Mouse (Mus musculus) kidney, embryonic 14.5 days (tissue): ENCODE results near the gene Kcnab1. TPM values are rescaled to one million over a fixed set of nuclear protein-coding genes. Genes with fewer than 3 reads are reported as not detected.
A peak's percentile ranks its signal among the peaks of the same experiment; 100 is the strongest.

Source experiments
- ATAC-seq: fragments of 200-750 bp; cut with Nextera tagmentation; 2 replicates; pipeline ENCODE4 v1.8.0; 2017; ENCODE audit warnings: moderate number of reproducible peaks, mild to moderate bottlenecking, moderate TSS enrichment, moderate library complexity; ENCODE audit not compliant: low FRiP score, low TSS enrichment
- H3K27ac ChIP-seq: fragments of 300-500 bp; sonication (generic); 2 replicates; pipeline ENCODE4 v1.5.1; 2014; ENCODE audit warnings: low read depth, mild to moderate bottlenecking, low read length, moderate library complexity, mixed read lengths
- H3K27me3 ChIP-seq: fragments of 300-500 bp; sonication (generic); 2 replicates; pipeline ENCODE4 v1.6.1; 2014; ENCODE audit warnings: mild to moderate bottlenecking, low read length; ENCODE audit not compliant: control insufficient read depth, insufficient read depth
- H3K36me3 ChIP-seq: fragments of 300-500 bp; sonication (generic); 2 replicates; pipeline ENCODE4 v1.6.1; 2014; ENCODE audit warnings: low read length, mixed read lengths; ENCODE audit not compliant: control insufficient read depth, insufficient read depth
- H3K4me1 ChIP-seq: fragments of 300-500 bp; sonication (generic); 2 replicates; pipeline ENCODE4 v1.6.1; 2014; ENCODE audit warnings: low read length, mixed read lengths; ENCODE audit not compliant: control insufficient read depth, insufficient read depth
- H3K4me2 ChIP-seq: fragments of 300-500 bp; sonication (generic); replicated peaks from 2 replicates; pipeline ENCODE4 v1.6.1; 2014; ENCODE audit warnings: low read depth, mild to moderate bottlenecking, low read length
- H3K4me3 ChIP-seq: fragments of 300-500 bp; sonication (generic); 2 replicates; pipeline ENCODE4 v1.5.1; 2014; ENCODE audit warnings: mild to moderate bottlenecking, low read length
- H3K9ac ChIP-seq: fragments of 300-500 bp; sonication (generic); 2 replicates; pipeline ENCODE4 v1.6.1; 2014; ENCODE audit warnings: low read depth, mild to moderate bottlenecking, low read length, moderate library complexity
- H3K9me3 ChIP-seq: fragments of 300-500 bp; sonication (generic); 2 replicates; pipeline ENCODE4 v1.6.1; 2016; ENCODE audit warnings: low read length; ENCODE audit not compliant: control insufficient read depth
- WGBS: fragments of 180-500 bp; shearing (Covaris S2); extraction: QIAGEN DNeasy Blood & Tissue Kit; methylation state at CpG from one replicate; pipeline ENCODE4 v1.1.7; 2014; 5-methylcytosine and 5-hydroxymethylcytosine counted together
- polyA plus RNA-seq: library from polyadenylated mRNA; unstranded; fragments of >200 nt; fragmentation: Nextera tagmentation; extraction: Ambion mirVana; gene quantifications from 2 replicates; pipeline ENCODE4 v1.2.1, GENCODE M21; 2014

Kcnab1 gene
- polyA plus RNA-seq, 1 experiment from 2014 or later, result 3.5 TPM

DNA sequence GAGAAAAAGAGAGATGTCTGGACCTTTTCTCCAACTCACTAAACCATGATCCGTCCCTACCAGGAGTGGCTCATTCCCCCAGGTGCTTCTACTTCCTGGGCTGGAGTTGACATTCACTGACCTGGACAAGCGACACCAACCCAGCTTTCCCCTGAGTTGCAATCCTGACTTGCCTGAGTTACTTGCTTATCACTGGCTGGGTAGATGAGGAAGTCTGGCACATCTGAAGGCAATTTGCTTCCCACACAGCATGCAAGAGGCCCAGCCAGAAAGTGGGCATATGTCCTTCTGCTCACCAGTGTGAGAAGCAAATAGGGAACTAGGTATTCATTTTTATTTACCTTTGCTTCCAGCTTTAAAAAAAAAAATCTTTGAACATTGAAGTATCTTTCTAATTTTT lies 174.2 kb downstream of the Kcnab1 start:
- Histone ChIP-seq H3K4me2 (no peak overlapping the region), H3K4me3 (no peak overlapping the region), H3K27ac (no peak overlapping the region), H3K27me3 (no peaks in the 10 kb centered on the region), H3K36me3 (no peaks in the 10 kb centered on the region), H3K9ac (no peak overlapping the region), H3K4me1 (no peaks in the 10 kb centered on the region), H3K9me3 (no peaks in the 10 kb centered on the region; the same call in 1 of the 2 replicates)
- ATAC-seq, result no peak
- 89% methylated on average over 2 of the region's 2 CpGs for WGBS

DNA sequence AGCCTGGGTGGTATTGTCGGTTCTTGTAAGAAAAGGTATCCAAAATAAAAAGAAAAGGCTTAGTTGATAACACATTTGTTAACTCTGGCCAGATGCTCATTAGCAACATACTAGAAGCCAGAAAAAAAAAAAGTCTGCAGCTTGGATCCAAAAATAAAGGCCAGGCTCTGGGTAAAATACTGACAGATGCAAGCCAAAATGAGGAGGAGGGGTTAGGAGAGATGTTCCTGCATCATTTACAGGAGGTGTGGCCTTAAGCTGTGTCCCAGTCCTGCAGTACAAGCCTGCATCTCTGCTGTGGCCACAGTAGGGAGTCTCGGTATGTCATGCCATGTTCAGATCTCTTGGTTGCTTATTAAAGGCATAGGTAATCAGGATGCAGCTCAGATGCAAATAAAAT lies 179.8 kb downstream of the Kcnab1 start:
- WGBS, result 75% methylated on average over 2 of the region's 2 CpGs
- H3K27ac ChIP-seq, result no peak overlapping the region
- ATAC-seq, result no peak

DNA sequence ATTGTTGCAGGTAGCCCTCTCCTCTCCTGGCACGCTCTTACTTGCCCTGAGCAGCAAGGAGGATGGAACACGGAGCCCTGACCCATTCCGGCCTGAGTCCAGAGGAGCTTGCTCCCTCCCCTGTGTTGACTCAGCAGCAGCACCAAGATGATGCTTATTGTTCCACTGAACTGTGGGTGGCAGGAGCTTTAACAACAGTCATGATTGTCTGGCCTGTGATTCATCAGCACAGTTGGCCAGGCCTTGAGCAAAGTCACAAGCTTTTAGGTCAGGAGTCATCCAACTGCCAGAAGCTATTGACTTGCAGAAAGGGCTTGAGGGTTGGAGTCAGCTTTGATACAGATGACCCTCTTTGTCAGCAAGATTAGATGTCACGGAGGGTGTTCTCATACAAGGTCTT lies 187.8 kb downstream of the Kcnab1 start:
- Histone ChIP-seq H3K4me2 (no peak overlapping the region), H3K9ac (no peak overlapping the region), H3K4me1 (no peaks in the 10 kb centered on the region), H3K4me3 (no peak overlapping the region), H3K27ac (no peak overlapping the region), H3K36me3 (no peaks in the 10 kb centered on the region), H3K9me3 (no peaks in the 10 kb centered on the region), H3K27me3 (no peaks in the 10 kb centered on the region)
- WGBS, result 71% methylated on average over 4 of the region's 4 CpGs
- ATAC-seq, result no peak

More for the DNA sequence above, 179.8 kb downstream of the Kcnab1 start:
- Histone ChIP-seq H3K4me2 (no peak overlapping the region), H3K27me3 (no peaks in the 10 kb centered on the region), H3K9ac (no peak overlapping the region), H3K36me3 (no peaks in the 10 kb centered on the region), H3K4me3 (no peak overlapping the region), H3K9me3 (no peaks in the 10 kb centered on the region; the same call in 1 of the 2 replicates), H3K4me1 (no peaks in the 10 kb centered on the region)

DNA sequence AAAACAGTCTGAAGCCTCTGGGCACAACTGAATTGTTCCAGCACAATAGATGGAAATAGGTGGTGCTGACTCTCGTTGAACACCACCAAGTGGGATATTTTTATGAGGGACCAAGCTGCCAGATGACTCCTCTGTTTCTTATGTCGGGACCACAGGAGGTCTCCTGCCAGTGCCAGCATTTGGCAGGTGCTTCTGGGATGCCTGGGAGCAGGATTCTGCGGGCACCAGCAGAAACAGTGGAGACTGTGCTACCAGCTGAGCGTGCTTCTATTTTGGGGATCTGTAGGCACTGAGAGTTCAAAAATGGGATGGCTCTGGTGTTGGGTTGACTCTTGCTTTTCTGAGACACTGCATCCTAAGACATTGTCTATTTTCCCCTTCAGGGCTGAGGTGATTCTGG lies 190.0 kb downstream of the Kcnab1 start:
- Histone ChIP-seq H3K9ac (no peak overlapping the region), H3K36me3 (no peaks in the 10 kb centered on the region), H3K9me3 (no peaks in the 10 kb centered on the region), H3K4me2 (no peak overlapping the region), H3K4me1 (no peaks in the 10 kb centered on the region), H3K4me3 (no peak overlapping the region), H3K27ac (no peak overlapping the region), H3K27me3 (no peaks in the 10 kb centered on the region)
- WGBS, result 83% methylated on average over 4 of the region's 4 CpGs
- ATAC-seq, result no peak

DNA sequence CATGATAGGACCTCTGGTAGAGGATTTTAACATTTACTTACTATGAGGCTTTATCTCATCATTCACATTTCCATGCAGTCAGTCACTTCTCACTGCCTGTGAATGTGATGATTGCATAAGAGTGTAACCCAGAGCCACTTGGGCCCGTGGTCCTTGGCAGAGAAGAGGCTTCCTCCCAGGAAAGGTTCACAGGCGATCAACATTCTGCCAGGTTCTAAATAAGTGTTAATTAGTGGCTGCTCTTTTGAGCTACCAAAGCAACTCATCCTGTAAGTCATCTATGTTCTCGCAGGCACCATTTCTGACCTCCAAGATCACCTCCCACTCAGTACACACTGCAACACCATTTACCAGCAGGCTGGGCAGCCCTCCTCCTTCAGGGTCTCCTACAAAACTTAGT lies 192.3 kb downstream of the Kcnab1 start:
- Histone ChIP-seq H3K9ac (no peak overlapping the region), H3K4me3 (no peak overlapping the region), H3K36me3 (no peaks in the 10 kb centered on the region), H3K27ac (no peak overlapping the region), H3K9me3 (no peaks in the 10 kb centered on the region), H3K4me2 (no peak overlapping the region), H3K4me1 (no peaks in the 10 kb centered on the region), H3K27me3 (no peaks in the 10 kb centered on the region)
- no peak for ATAC-seq
- 59% methylated on average over 3 of the region's 3 CpGs for WGBS

DNA sequence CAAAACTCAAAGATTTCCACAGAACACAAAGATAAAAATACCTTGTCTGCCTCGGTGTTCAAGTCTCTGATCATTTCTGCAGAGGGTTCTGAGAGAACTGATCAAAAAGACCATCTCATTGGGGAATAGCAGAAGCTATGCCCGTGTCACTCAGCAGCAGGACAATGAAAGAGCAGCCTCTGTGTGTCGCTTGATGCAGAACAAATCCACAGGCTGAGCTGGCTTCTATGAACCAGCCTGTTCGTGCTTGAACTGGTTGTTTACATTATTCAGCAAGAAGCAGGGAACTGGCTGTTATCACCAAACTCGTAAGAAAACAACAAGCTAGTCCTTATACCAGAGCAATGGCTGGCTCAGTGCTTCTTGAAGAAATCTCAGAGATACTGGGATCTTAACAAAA lies 193.4 kb downstream of the Kcnab1 start:
- Histone ChIP-seq H3K27me3 (no peaks in the 10 kb centered on the region), H3K4me2 (no peak overlapping the region), H3K27ac (no peak overlapping the region), H3K4me3 (no peak overlapping the region), H3K36me3 (no peaks in the 10 kb centered on the region), H3K9ac (no peak overlapping the region), H3K9me3 (no peaks in the 10 kb centered on the region), H3K4me1 (no peaks in the 10 kb centered on the region)
- no peak for ATAC-seq
- WGBS, result 35% methylated on average over 5 of the region's 5 CpGs

DNA sequence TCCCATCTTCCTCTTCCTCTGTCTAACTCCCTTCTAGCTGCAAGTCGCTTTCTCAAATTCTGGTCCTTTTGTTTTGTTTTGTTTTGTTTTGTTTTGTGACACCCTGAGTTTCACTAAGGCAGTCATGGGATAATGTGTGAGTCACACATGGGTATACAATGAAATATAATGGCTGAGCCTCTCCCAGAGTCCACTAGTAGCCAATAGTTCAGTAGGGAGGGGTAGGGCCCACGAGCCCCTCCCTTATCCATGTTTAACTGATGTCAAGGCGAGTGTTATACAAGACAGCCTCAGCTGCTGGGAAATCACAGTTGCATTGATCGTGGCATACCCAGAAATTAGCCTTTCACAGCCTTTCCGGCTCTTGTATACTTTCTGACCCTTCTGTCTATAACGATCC lies 206.7 kb downstream of the Kcnab1 start:
- Histone ChIP-seq H3K4me1 (no peaks in the 10 kb centered on the region), H3K27me3 (no peaks in the 10 kb centered on the region), H3K36me3 (no peaks in the 10 kb centered on the region), H3K27ac (no peak overlapping the region), H3K4me2 (no peak overlapping the region), H3K9ac (no peak overlapping the region), H3K4me3 (no peak overlapping the region), H3K9me3 (no peaks in the 10 kb centered on the region)
- no peak for ATAC-seq
- WGBS, result 80% methylated on average over 6 of the region's 6 CpGs

DNA sequence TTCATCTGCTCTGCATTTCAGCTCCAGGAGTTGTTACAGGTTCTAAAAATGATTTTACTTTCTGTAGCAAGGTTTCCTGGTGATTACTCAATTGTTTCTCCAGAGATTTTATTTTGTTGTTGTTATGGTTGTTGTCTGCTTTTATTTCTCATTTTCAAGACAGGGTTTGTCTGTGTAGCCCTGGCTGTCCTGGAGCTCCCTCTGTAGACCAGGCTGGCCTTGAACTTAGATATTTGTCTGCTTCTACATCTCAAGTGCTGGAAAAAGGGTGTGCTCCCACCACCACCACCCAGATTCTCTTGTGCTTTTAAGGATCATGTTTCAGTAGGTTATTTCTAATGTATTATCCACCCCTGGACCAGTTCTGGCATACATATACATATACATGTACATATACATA lies 207.6 kb downstream of the Kcnab1 start:
- Histone ChIP-seq H3K9ac (no peak overlapping the region), H3K9me3 (no peaks in the 10 kb centered on the region)
- no peak for ATAC-seq

DNA sequence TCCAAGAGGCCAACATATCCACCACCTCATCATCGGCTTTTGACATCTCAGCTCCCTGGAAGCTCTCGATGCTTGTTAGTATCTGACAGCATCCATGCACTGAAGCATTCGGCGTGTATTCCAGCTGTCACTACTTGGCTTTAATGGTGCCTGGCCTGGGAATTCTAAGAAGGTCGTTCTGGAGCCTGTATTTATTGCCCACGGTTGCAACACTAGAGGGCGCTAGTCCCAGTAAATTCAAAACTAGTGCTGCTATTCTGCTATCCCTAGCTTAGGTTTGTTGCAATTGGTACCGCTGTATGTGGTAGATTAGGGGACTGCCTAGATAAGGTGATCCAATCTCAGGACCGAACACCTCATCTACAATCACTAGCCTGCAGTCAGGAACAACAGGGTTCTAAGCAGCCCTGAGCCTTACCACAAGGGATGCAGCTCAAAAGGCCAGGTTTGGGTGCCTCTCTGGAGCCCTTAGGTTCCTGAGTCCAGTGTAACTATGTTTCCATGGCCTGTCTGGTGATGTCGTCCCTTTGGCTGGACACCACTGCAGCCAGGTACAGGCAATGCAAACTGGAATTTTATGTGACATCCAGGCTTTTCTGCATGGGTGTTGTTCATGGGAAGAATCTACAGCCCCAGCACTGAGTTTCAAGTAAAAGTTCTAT lies 208.8 kb downstream of the Kcnab1 start:
- no peak overlapping the region for H3K4me2 ChIP-seq
- H3K36me3 ChIP-seq, result no peaks in the 10 kb centered on the region
- H3K27me3 ChIP-seq, result no peaks in the 10 kb centered on the region
- 0 out of 2 replicates have a peak, but pooled peaks have one; percentile 43 for ATAC-seq
- H3K4me3 ChIP-seq, result no peak overlapping the region
- H3K27ac ChIP-seq, result no peak overlapping the region
- no peak overlapping the region for H3K9ac ChIP-seq
- WGBS, result 45% methylated on average over 10 of the region's 10 CpGs
- H3K4me1 ChIP-seq, result no peaks in the 10 kb centered on the region
- no peaks in the 10 kb centered on the region for H3K9me3 ChIP-seq

More for the DNA sequence above, 207.6 kb downstream of the Kcnab1 start:
- Histone ChIP-seq H3K4me3 (no peak overlapping the region), H3K27me3 (no peaks in the 10 kb centered on the region), H3K36me3 (no peaks in the 10 kb centered on the region), H3K27ac (no peak overlapping the region), H3K4me2 (no peak overlapping the region), H3K4me1 (no peaks in the 10 kb centered on the region)
